Mouse (Mus musculus) heart, embryonic 12.5 days (tissue): ENCODE results near the gene Sh2b2. TPM values are rescaled to one million over a fixed set of nuclear protein-coding genes. Genes with fewer than 3 reads are reported as not detected.

Source experiments
- ATAC-seq: fragments of 200-750 bp; cut with Nextera tagmentation; 2 replicates; pipeline ENCODE4 v1.8.0; 2017; ENCODE audit warnings: moderate TSS enrichment, moderate library complexity; ENCODE audit not compliant: insufficient number of reproducible peaks, low FRiP score
- H3K27ac ChIP-seq: fragments of 300-500 bp; sonication (generic); 2 replicates; pipeline ENCODE4 v1.5.1; 2016; ENCODE audit warnings: mild to moderate bottlenecking, moderate library complexity; ENCODE audit not compliant: poor library complexity, severe bottlenecking
- H3K27me3 ChIP-seq: fragments of 300-500 bp; sonication (generic); replicated peaks from 2 replicates; pipeline ENCODE4 v1.6.1; 2016; ENCODE audit warnings: mild to moderate bottlenecking, moderate library complexity
- H3K36me3 ChIP-seq: fragments of 300-500 bp; sonication (generic); 2 replicates; pipeline ENCODE4 v1.6.1; 2016; ENCODE audit warnings: mild to moderate bottlenecking, moderate library complexity
- H3K4me1 ChIP-seq: fragments of 300-500 bp; sonication (generic); replicated peaks from 2 replicates; pipeline ENCODE4 v1.6.1; 2016; ENCODE audit warnings: mild to moderate bottlenecking
- H3K4me2 ChIP-seq: fragments of 300-500 bp; sonication (generic); 2 replicates; pipeline ENCODE4 v1.6.1; 2016; ENCODE audit warnings: mild to moderate bottlenecking, moderate library complexity
- H3K4me3 ChIP-seq: fragments of 300-500 bp; sonication (generic); 2 replicates; pipeline ENCODE4 v1.5.1; 2016; ENCODE audit warnings: mild to moderate bottlenecking
- H3K9ac ChIP-seq: fragments of 300-500 bp; sonication (generic); 2 replicates; pipeline ENCODE4 v1.6.1; 2016; ENCODE audit warnings: mild to moderate bottlenecking, moderate library complexity
- H3K9me3 ChIP-seq: fragments of 300-500 bp; sonication (generic); replicated peaks from 2 replicates; pipeline ENCODE4 v1.6.1; 2016; ENCODE audit warnings: mild to moderate bottlenecking, moderate library complexity
- WGBS: fragments of 180-500 bp; shearing (Covaris S2); methylation state at CpG from one replicate; pipeline ENCODE4 v1.1.7; 2016; 5-methylcytosine and 5-hydroxymethylcytosine counted together
- polyA plus RNA-seq: library from polyadenylated mRNA; unstranded; fragments of >200 nt; fragmentation: Nextera tagmentation; extraction: Ambion mirVana; gene quantifications from 2 replicates; pipeline ENCODE4 v1.2.1, GENCODE M21; 2016

Gene Sh2b2
- polyA plus RNA-seq, 1 experiment from 2014 or later = 1.5 TPM

DNA sequence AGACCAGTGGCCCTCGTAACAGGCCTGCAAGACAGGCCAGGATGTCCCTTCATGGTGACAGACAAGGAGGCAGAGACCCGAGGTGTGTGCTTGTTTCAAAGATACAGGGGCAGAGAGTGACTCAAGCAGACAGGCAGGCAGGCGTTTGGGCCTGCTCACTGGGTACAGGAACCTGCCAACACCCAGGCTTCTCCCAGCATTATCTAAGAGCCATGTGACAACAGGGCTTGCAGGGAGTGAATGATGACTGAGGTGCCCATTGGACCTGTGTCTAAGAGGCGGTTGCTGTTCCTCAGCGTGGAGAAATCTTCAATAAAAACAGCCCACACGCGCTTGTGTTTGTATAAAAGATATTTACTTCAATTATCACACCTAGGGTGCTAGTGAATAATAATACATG, 19.7 kb upstream of the Sh2b2 start:
- H3K36me3 ChIP-seq = no peaks in the 10 kb centered on the region
- no peak overlapping the region for H3K27ac ChIP-seq
- no peak overlapping the region for H3K4me2 ChIP-seq
- no peaks in the 10 kb centered on the region for H3K27me3 ChIP-seq
- no peak for ATAC-seq
- 54% methylated on average over 7 of the region's 7 CpGs for WGBS
- peaks cover 7% of the 10 kb centered on the region; the same call in 1 of the 2 replicates for H3K4me1 ChIP-seq
- H3K9ac ChIP-seq = no peak overlapping the region
- no peak overlapping the region for H3K4me3 ChIP-seq
- no peaks in the 10 kb centered on the region for H3K9me3 ChIP-seq

DNA sequence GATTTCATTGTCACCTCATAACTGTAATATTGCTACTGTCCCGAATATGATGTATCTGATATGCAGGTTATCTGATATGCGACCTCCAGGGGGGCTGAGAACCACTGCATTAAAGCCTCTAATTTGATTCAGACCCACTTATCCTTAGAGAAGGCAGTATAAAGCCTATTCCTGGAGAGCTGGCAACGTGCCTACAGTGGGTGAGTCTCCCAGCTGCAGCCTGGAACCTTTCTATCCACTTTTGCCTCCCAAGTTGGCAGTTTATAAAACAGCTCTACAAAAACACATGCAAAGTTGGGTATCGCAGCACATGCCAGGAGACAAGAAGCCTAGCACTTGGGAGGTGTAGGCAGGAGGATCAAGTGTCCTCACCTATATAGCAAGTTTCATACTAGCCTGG, 17.0 kb upstream of the Sh2b2 start:
- ATAC-seq = no peak
- WGBS = 79% methylated on average over 4 of the region's 4 CpGs
- Histone ChIP-seq H3K4me1 (peaks cover 7% of the 10 kb centered on the region; the same call in 1 of the 2 replicates), H3K9me3 (no peaks in the 10 kb centered on the region), H3K27ac (no peak overlapping the region), H3K27me3 (no peaks in the 10 kb centered on the region), H3K36me3 (no peaks in the 10 kb centered on the region), H3K4me3 (no peak overlapping the region), H3K9ac (no peak overlapping the region), H3K4me2 (no peak overlapping the region)

DNA sequence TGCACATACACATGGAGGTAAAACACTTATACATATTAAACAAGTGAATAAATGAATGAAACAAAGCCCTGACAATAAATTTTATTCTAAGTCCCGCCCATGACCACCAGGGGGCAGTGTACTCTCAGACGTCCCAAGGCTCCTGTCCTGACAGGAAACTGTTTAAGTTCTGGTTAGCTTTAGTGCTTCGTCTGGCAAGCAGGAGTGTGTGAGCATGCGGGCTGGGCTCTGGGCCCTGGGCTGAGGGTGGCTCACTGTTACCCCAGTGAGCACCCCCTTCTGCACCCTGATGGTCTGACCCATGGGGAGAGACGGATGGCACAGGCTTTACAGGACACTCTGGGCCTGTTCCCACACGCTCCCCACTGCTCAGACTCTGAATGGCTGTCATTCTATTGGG, 12.6 kb upstream of the Sh2b2 start:
- Histone ChIP-seq H3K9ac (no peak overlapping the region), H3K27me3 (no peaks in the 10 kb centered on the region), H3K27ac (no peak overlapping the region), H3K4me3 (no peak overlapping the region), H3K4me2 (no peak overlapping the region), H3K9me3 (no peaks in the 10 kb centered on the region), H3K36me3 (peaks cover 18% of the 10 kb centered on the region), H3K4me1 (no peaks in the 10 kb centered on the region; the same call in 1 of the 2 replicates)
- 29% methylated on average over 6 of the region's 6 CpGs for WGBS
- ATAC-seq = no peak

DNA sequence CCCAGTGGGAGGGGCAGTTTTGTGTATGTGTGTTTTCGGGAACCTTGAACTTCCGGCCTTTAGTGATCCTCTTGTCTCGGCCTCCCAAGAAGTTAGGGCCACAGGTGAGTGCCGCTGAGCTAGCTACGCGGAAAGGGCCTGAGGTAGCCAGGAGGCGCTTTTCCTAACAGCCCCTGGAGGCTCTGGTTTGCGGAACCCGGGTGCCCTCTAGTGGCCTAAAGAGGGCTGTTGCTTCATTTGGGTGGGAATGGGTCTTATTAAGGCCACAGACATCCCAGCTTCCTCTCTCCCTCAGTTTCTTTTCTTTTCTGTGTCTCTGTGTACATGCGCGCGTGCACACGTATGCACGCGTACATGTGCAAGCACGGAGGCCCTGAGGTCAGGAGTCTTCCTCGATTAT, 6.5 kb upstream of the Sh2b2 start:
- H3K27me3 ChIP-seq = no peaks in the 10 kb centered on the region
- H3K4me1 ChIP-seq = no peaks in the 10 kb centered on the region
- WGBS = 15% methylated on average over 17 of the region's 17 CpGs
- peaks cover 41% of the 10 kb centered on the region for H3K36me3 ChIP-seq
- no peak overlapping the region for H3K9ac ChIP-seq
- H3K27ac ChIP-seq = no peak overlapping the region
- no peak overlapping the region for H3K4me3 ChIP-seq
- ATAC-seq = no peak
- H3K4me2 ChIP-seq = no peak overlapping the region
- no peaks in the 10 kb centered on the region for H3K9me3 ChIP-seq

DNA sequence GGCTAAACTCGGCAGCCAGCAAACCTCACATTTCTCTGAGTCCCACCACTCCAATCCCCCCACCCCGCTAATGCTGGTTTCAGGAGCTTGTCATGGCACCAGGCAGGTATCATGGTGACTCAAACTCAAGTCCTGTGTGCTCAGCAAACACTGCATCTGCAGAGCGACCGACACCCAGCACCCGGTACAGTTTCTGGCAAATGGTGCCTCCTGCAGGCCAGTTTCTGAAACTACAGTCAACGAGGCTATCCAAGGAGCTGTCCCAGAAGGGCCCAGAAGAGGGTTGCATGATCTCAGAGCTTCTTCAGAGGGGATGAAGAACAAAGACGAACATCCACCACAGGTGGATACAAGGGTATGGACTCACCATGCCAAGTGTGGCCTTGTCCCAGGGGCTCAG, 4.6 kb upstream of the Sh2b2 start:
- Histone ChIP-seq H3K4me1 (0 out of 2 replicates have a peak, but pooled peaks cover under 1% of the 10 kb centered on the region), H3K4me3 (no peak overlapping the region), H3K4me2 (no peak overlapping the region), H3K36me3 (peaks cover 28% of the 10 kb centered on the region), H3K9ac (no peak overlapping the region), H3K27ac (no peak overlapping the region), H3K27me3 (0 out of 2 replicates have a peak, but pooled peaks cover 3% of the 10 kb centered on the region), H3K9me3 (no peaks in the 10 kb centered on the region)
- ATAC-seq = no peak
- 52% methylated on average over 7 of the region's 7 CpGs for WGBS

DNA sequence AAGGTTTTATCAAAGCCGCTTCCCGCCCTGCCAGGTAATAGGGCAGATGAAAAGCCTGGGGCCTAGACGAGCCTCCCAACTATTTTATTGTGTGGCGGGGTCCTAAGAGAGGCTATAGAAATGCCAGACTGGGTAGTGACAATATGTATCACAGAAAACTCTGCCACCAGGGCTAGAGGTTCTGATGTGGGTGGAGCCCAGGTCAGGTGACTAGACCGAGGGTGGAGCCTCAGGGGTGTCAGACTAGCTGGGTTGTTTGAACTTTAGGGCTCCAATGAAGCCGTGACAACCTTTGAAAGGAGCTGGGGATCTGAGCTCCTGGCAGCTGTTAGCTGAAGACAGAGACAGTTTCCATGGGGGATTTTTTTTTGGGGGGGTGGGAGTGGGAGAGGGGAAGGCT, 2.1 kb upstream of the Sh2b2 start:
- Histone ChIP-seq H3K4me2 (no peak overlapping the region), H3K27ac (no peak overlapping the region), H3K36me3 (peaks cover 20% of the 10 kb centered on the region), H3K9ac (no peak overlapping the region), H3K4me3 (no peak overlapping the region), H3K27me3 (peaks cover 3% of the 10 kb centered on the region; the same call in 1 of the 2 replicates), H3K4me1 (peaks cover 20% of the 10 kb centered on the region), H3K9me3 (no peaks in the 10 kb centered on the region)
- no peak for ATAC-seq
- 69% methylated on average over 6 of the region's 6 CpGs for WGBS

DNA sequence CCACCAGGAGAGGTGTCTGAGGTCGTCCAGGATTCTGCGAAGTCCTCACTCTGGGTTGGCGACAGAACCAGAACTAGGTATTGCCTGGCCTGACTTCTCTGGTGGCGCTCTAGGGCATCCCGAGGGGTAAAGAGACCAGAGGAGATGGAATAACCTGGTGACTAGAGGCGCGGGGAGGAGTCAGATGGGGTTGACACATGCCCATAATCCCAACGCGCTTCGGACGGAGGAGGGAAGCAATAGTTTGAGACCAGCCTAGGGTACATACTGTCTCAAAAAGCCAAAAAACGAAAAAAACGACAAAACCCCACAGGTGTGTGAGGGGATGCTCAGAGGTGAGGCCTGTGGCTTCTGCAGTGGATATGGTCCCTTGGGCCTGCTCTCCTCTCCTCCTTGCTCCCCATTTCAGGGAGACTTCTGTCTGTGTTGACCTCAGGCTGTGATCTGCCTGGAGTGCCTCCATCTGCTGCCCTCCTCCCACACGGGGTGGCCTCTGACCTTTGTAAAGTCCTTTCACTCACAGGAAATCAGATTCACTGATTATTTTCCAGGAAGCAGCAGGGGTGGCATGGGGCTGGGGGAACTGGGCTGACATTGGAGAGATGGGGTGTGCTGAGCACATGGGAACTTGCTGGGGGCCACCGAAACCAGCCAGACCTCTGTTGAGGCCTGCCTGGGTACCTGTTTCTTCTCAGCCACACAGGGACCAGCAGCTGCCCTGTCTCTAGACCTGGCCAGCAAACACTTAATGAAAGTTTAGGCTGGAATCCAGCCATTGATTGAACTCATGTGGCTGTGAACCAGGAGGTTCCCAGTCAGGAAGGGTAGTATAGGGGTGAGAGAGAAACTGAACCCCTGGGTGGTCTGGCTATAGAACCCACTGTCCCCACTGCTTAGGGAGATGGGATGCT, 560 bp downstream of the Sh2b2 start:
- WGBS = 13% methylated on average over 15 of the region's 15 CpGs
- ATAC-seq = no peak
- no peak overlapping the region for H3K9ac ChIP-seq

DNA sequence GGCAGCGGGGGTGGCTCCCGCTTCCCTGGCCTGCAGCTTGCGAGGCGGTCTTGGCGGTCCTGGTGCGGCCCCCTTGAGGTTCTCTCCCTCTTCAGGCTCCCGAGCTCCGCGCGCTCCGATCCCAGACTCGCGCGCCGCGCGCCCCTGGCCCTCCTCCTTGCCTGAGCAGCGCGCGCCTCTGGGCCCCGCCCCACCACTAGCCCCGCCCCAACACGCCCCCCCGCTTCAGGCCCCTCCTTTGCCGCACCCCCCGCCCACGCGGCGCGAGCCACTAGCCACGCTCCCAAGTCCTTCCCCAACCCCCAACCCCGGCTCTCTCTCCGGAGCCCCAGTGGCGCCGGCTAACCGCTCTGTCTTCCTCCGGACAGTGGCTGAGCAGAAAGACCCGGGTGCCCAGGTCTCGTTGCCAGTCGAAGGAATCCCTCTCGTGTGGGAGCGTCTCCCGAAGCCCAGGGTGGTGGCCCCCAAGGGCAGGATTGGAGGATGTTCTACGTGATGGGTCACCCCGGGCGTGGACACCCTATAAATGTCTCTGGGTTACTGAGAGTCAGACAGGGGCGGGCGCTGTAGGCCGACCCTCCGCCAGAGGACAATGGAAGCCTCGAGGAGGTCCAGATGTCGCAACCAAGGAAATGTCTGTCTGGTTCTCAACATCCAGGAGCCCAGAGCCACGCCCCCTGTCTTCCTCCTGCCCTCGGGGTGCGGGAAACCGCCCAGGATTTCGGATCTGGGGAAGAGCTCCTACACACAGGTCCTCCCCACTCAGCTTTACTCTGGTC, 1.4 kb downstream of the Sh2b2 start:
- Histone ChIP-seq H3K36me3 (peaks cover 4% of the 10 kb centered on the region; the same call in 1 of the 2 replicates), H3K9ac (peak overlapping the region; percentile 72), H3K4me1 (peaks cover 20% of the 10 kb centered on the region), H3K27me3 (peaks cover 25% of the 10 kb centered on the region), H3K4me3 (peak overlapping the region; percentile 65), H3K9me3 (no peaks in the 10 kb centered on the region), H3K4me2 (peak overlapping the region; percentile 95), H3K27ac (0 out of 2 replicates have a peak overlapping the region, but pooled peaks have one; percentile 43)
- WGBS = under 1% methylated on average over 50 of the region's 57 CpGs
- peak; percentile 74 for ATAC-seq

More for the DNA sequence above, 560 bp downstream of the Sh2b2 start:
- Histone ChIP-seq H3K9me3 (no peaks in the 10 kb centered on the region), H3K36me3 (peaks cover 10% of the 10 kb centered on the region), H3K27ac (0 out of 2 replicates have a peak overlapping the region, but pooled peaks have one; percentile 43), H3K4me3 (peak overlapping the region; percentile 65), H3K4me2 (peak overlapping the region; percentile 95), H3K4me1 (peaks cover 20% of the 10 kb centered on the region), H3K27me3 (peaks cover 24% of the 10 kb centered on the region)

DNA sequence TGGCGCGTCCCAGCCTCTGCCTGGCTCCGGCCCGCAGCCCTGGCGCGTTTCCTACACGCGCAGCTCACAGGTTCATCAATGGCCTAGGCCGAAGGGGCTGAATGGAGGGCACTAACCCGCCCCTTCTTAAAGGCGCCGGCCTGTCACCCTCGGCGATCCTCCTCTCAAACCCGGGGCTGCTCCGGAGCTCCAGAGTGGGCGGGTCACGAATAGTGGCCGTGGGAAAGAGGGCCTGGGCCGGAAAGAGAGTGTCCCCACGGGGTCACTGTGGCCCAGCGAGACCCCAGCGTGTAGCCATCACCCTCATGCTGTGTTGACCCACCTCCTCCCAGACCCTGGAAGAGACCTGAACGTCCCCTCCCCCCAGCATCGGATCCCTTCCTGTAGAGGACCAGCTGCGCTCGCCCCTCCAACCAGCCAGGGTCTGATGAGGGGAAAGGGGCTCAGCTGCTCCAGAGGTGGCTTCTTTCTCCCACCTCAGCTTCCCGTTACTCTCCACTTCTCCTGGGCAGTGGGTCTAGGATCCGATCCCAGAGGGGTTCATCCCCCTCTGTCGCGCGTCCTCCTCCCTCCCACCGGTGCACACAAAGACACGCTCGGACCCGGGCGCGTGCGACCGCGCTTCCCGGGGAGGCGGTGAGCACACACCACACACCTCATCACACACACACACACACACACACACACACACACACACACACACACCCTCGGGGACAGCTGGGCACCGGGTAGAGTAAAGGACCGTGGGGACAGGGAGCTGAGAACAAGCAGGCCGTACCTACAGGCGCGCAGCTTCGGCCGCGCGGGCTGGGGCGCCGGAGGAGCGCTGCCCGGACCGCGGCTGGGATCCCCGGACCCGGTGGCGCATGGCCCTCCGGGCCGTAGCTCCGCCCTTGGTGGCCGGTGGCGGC, 2.2 kb downstream of the Sh2b2 start:
- ATAC-seq = peak; percentile 30
- H3K36me3 ChIP-seq = 0 out of 2 replicates have a peak, but pooled peaks cover 4% of the 10 kb centered on the region
- no peaks in the 10 kb centered on the region for H3K9me3 ChIP-seq
- H3K27ac ChIP-seq = no peak overlapping the region
- peak overlapping the region; percentile 65 for H3K4me3 ChIP-seq
- peak overlapping the region; percentile 72 for H3K9ac ChIP-seq
- peaks cover 20% of the 10 kb centered on the region for H3K4me1 ChIP-seq
- peak overlapping the region; percentile 95 for H3K4me2 ChIP-seq
- under 1% methylated on average over 67 of the region's 67 CpGs for WGBS
- peaks cover 28% of the 10 kb centered on the region for H3K27me3 ChIP-seq

DNA sequence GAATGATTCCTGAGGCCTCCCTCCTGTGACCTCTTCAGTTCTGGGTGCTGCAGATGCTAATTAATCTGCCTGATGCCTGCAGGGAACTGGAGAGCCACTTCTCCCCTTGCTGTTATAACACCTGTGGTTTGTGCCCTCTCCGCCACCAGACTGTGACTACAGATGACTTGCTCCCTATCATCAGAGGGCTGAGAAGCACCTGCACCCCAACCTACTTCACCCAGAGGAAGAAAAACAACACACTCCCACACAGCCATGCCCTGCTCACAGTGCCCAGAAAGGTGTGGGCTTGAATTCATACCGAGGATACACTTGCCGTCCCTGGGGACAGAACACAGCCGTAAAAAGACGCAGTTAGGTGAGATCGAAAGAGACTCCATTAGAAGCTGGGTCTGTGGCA, 5.2 kb downstream of the Sh2b2 start:
- no peak overlapping the region for H3K4me3 ChIP-seq
- H3K4me2 ChIP-seq = no peak overlapping the region
- H3K27ac ChIP-seq = no peak overlapping the region
- H3K27me3 ChIP-seq = peaks cover 54% of the 10 kb centered on the region
- ATAC-seq = no peak
- no peaks in the 10 kb centered on the region for H3K36me3 ChIP-seq
- H3K9ac ChIP-seq = no peak overlapping the region
- no peaks in the 10 kb centered on the region for H3K9me3 ChIP-seq
- H3K4me1 ChIP-seq = peaks cover 28% of the 10 kb centered on the region
- 67% methylated on average over 6 of the region's 6 CpGs for WGBS
